In genomic region chr7:64583670-64584121, GRCm38 (mm10) we compare ENCODE assay signal across 13 mouse cellular contexts.
DNase-seq lines count a peak whose midpoint lies in the region; ATAC-seq and TF ChIP-seq lines count a peak whose summit lies in the region.
"Had no signal": no experiment of that assay in that cellular context is flagged by ENCODE, and none has a peak within 500 bp of the region (broad histone marks: within the 10 kb centered on the region; RNA-seq: fewer than 3 reads in every experiment).

No protein-coding gene starts in this region.

- peak; percentile 69 for ATAC-seq in frontal cortex, adult (ENCODE audit: low TSS enrichment)
- ATAC-seq in stomach, postnatal 0 days (ENCODE audit: low FRiP score, low TSS enrichment) = peak; percentile 79

- no peak overlapping the region for H3K4me2 ChIP-seq in stomach, postnatal 0 days (replicated peaks; ENCODE audit: low read depth)
- H3K4me2 ChIP-seq: hindbrain, embryonic 13.5 days; limb, embryonic 12.5 days; lung, embryonic 14.5 days had no signal

- no peak for TF ChIP-seq POLR2A in lung, adult 2 months (IDR thresholded peaks at IDR 0.05; ENCODE audit: borderline replicate concordance, extremely low read depth, low read depth, low read length)

- intact Hi-C loops in left cerebral cortex, postnatal 14 days (cut with DNase I) = no loop called here

- H3K9me3 ChIP-seq in stomach, postnatal 0 days (ENCODE audit: control insufficient read depth, low read length) = no peaks in the 10 kb centered on the region
- H3K9me3 ChIP-seq: hindbrain, embryonic 13.5 days; limb, embryonic 12.5 days had no signal

- DNase-seq in frontal cortex, postnatal 10 days (ENCODE audit: low spot score in 2 of 2) = no peak
- peak; percentile 12 to 31 for DNase-seq in lung, adult 18-20 months
- DNase-seq in lung, adult 2 months = no peak
- DNase-seq in left cerebral cortex, postnatal 14 days (ENCODE audit: low spot score in 2 of 2) = peak; percentile 68 to 82
- DNase-seq in stomach, postnatal 0 days (ENCODE audit: low spot score) = no peak
- DNase-seq in thymus, postnatal 0 days (ENCODE audit: low spot score) = no peak
- DNase-seq in cerebellum, postnatal 10 days = no peak
- DNase-seq: adrenal gland, postnatal 25 days; kidney, adult 2 months; lung, embryonic 14.5 days had no signal

- no peak overlapping the region for H3K27ac ChIP-seq in stomach, postnatal 0 days (replicated peaks)
- H3K27ac ChIP-seq: hindbrain, embryonic 13.5 days; limb, embryonic 12.5 days had no signal

- no peak overlapping the region for H3K9ac ChIP-seq in stomach, postnatal 0 days (ENCODE audit: low read length)
- H3K9ac ChIP-seq: hindbrain, embryonic 13.5 days; limb, embryonic 12.5 days; lung, embryonic 14.5 days had no signal

- no peak for TF ChIP-seq EP300 in stomach, postnatal 0 days (optimal IDR thresholded peaks at IDR 0.05)

- no peaks in the 10 kb centered on the region for H3K36me3 ChIP-seq in stomach, postnatal 0 days (ENCODE audit: control insufficient read depth, insufficient read depth, low read length)
- H3K36me3 ChIP-seq: hindbrain, embryonic 13.5 days; limb, embryonic 12.5 days had no signal

- TF ChIP-seq CTCF in lung, adult 2 months (IDR thresholded peaks at IDR 0.05; ENCODE audit: insufficient read depth, low read length) = no peak
- no peak for TF ChIP-seq CTCF in stomach, postnatal 0 days (IDR thresholded peaks at IDR 0.05; ENCODE audit: low read depth)

- H3K27me3 ChIP-seq in stomach, postnatal 0 days (ENCODE audit: control insufficient read depth, insufficient read depth, low read length) = no peaks in the 10 kb centered on the region
- H3K27me3 ChIP-seq: hindbrain, embryonic 13.5 days; limb, embryonic 12.5 days had no signal

- H3K4me1 ChIP-seq in lung, adult 2 months (ENCODE audit: control insufficient read depth, insufficient read depth, low read length) = no peaks in the 10 kb centered on the region
- H3K4me1 ChIP-seq in stomach, postnatal 0 days (replicated peaks; ENCODE audit: control insufficient read depth, insufficient read depth) = no peaks in the 10 kb centered on the region

- WGBS in lung, adult 2 months = 58% methylated on average over 6 of the region's 6 CpGs
- WGBS in stomach, postnatal 0 days = 60% methylated on average over 6 of the region's 6 CpGs

- no peak overlapping the region for H3K4me3 ChIP-seq in lung, adult 2 months (replicated peaks; ENCODE audit: extremely low read depth, low read depth, low read length)
- no peak overlapping the region for H3K4me3 ChIP-seq in stomach, postnatal 0 days (ENCODE audit: low read depth, low read length)
- H3K4me3 ChIP-seq: hindbrain, embryonic 13.5 days; limb, embryonic 12.5 days had no signal

Comparison
In these comparisons a context has a peak if more than half of its experiments do, and no peak if none do; other contexts are left out.
1. DNase-seq: peak in lung, adult 18-20 months (2 of 2) and left cerebral cortex, postnatal 14 days (2 of 2); none in frontal cortex, postnatal 10 days (0 of 2), lung, adult 2 months (single experiment), stomach, postnatal 0 days (single experiment), thymus, postnatal 0 days (single experiment) and cerebellum, postnatal 10 days (0 of 2).